Mouse (Mus musculus): Measurements from ENCODE around the gene Lrrc26. TPM values are rescaled to one million over a fixed set of nuclear protein-coding genes. Genes with fewer than 3 reads are reported as not detected.

Gene Lrrc26
- polyA plus RNA-seq, 1 experiment from 2014 or later = not detected

DNA sequence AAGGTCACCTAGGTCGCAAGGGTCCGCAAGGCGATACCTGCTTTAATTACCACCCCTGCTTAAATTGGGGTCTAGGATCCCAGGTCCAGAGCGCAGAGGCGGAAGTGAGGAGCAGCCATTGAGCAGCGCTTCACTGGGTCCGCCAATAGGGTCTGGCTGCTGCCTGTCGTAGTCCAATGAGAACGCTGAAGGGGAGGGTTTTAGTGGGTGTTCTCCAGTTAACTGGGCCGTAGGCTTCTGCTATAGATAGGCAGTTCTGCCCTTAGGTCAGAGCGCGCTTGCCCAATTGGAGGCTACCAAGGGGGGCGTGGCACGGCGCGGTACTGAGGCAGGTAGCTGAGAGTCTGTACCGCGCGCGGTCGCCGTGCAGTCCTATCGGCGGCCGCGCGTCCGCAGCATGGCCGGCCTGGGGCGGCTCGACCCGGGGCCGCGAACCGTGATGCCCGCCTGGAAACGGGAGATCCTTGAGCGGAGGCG is 27.4 kb upstream of the Lrrc26 start, which contains the start of gene Tprn:
TSS of gene Tprn (plus strand) at position 328 of the 477 bp plus-strand sequence.
- Histone ChIP-seq H3K27ac (peak within 1 kb of the TSS; percentile 32), H3K4me3 (ENCODE audit: inconsistent target) (peak within 1 kb of the TSS; percentile 29), H3K79me2 (ENCODE audit: inconsistent target) (peaks cover 39% of the 10 kb centered on the region; the same call in 1 of the 2 replicates), H3K36me3 (ENCODE audit: inconsistent target) (no peaks in the 10 kb centered on the region)
- 1% methylated on average over 39 of the region's 39 CpGs for WGBS (ENCODE audit: missing documents)

DNA sequence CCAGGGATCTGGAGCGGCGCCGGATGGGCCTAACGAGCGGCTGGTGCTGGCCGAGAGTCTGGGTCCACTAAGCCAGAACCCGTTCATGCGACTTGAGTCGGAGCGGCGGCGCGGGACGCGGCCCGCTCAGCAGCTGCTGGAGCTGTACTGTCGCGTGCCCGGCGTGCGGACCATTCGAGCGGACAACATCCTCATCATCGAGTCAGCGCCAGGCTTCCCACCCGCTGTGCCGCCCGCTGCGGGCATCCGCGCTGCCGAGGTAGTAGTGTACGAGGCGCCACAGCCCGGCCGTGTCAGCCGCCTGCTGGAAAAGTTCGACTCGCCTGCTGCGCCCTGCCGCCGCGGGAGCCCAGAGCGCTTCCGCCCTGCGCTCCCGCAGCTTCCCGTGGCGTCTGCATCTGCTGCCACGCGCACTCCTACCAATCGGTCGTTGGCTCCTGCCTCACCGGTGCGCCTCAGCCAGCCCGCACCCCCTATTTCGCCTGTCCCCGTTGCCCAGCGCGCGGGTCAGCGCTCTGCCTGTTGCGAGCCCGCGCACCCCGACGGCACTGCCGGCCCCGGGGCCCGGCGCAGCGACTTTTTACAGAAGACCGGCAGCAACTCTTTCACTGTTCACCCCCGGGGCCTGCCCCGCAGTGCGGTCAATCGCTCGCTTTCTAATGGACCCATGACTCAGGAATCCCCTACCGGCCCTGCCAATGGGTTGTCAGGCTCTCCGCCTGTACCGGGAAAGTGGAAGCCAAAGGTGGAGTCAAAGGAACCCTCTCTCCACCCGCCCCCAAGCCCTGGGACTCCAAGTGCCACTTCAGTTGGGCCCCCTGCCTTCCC is 26.7 kb upstream of the Lrrc26 start:
- H3K79me2 ChIP-seq (ENCODE audit: inconsistent target) = peaks cover 46% of the 10 kb centered on the region; the same call in 1 of the 2 replicates
- H3K27ac ChIP-seq = no peak overlapping the region
- H3K36me3 ChIP-seq (ENCODE audit: inconsistent target) = no peaks in the 10 kb centered on the region
- H3K4me3 ChIP-seq (ENCODE audit: inconsistent target) = peak overlapping the region; percentile 29
- WGBS (ENCODE audit: missing documents) = under 1% methylated on average over 63 of the region's 82 CpGs

DNA sequence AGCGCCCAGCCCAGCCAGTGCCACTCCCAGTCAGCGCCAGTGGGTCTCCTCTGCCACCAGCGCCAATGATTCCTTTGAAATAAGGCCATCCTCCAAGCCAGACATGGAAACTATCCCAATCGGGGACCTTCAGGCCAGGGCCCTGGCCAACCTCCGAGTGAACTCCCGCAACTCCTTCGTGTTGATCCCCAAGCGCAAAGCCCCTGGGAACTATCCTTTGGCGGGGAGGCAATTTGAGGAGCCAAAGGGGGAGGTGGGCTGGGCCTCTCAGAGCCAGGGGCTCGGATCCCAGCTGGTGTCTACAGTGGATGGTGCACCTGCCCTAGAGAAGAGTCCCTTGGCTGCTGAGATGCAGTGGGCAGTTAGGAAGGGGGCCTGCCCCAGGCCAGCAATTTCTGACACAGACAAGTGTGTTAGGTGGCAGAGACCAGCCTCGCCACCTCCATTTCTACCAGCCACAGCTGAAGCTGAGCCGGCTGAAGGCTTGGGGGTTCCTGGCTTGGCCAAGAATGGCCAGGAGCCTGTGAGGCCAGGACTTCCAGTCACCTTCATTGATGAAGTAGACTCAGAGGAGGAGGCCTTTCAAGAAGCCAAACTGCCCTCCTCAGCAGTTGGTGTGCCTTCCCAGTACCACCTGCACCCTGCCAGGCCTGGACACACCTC is 26.0 kb upstream of the Lrrc26 start:
- Histone ChIP-seq H3K79me2 (ENCODE audit: inconsistent target) (peaks cover 47% of the 10 kb centered on the region; the same call in 1 of the 2 replicates), H3K27ac (no peak overlapping the region), H3K4me3 (ENCODE audit: inconsistent target) (peak overlapping the region; percentile 29), H3K36me3 (ENCODE audit: inconsistent target) (no peaks in the 10 kb centered on the region)
- WGBS (ENCODE audit: missing documents) = 47% methylated on average over 12 of the region's 12 CpGs

DNA sequence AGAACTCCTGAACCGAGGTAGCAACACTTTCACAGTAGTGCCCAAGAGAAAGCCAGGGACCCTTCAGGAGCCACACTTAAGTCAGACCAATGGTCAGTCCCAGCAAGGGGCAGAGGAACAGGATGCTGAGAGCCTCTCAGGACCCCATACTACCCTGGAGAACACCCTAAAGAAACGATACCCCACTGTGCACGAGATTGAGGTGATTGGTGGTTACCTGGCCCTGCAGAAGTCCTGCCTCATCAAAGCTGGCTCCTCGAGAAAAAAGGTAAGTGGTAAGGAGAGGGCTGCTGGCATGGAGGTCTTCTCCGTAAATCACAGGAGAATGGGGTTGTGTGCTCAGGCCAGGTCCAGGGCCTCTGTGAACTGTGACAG is 25.4 kb upstream of the Lrrc26 start:
- Histone ChIP-seq H3K27ac (no peak overlapping the region), H3K36me3 (ENCODE audit: inconsistent target) (0 out of 2 replicates have a peak, but pooled peaks cover under 1% of the 10 kb centered on the region), H3K4me3 (ENCODE audit: inconsistent target) (no peak overlapping the region), H3K79me2 (ENCODE audit: inconsistent target) (peaks cover 47% of the 10 kb centered on the region; the same call in 1 of the 2 replicates)
- 85% methylated on average over 5 of the region's 5 CpGs for WGBS (ENCODE audit: missing documents)

DNA sequence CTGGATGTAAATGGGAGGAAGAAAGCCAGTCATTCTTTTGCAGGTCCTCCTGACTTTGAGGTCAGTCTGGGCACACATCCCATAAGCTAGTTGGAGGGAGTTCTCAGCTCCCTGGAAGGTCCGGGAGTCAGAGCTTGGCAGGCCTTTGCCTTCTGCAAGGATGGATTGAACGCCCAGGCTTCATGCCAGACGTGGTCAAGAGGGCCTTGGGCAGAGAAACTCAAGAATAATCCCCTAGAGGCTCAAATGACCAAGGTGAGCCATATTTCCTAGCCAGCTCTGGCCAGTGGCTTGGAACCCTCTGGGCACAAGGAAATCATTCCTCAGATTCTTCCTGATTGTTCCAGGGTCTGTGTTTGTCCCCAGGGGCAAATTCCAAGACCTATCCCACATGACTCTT is 24.9 kb upstream of the Lrrc26 start:
- H3K79me2 ChIP-seq (ENCODE audit: inconsistent target) = peaks cover 48% of the 10 kb centered on the region; the same call in 1 of the 2 replicates
- no peak overlapping the region for H3K4me3 ChIP-seq (ENCODE audit: inconsistent target)
- H3K36me3 ChIP-seq (ENCODE audit: inconsistent target) = peaks cover 6% of the 10 kb centered on the region; the same call in 1 of the 2 replicates
- WGBS (ENCODE audit: missing documents) = 94% methylated on average over 3 of the region's 3 CpGs
- H3K27ac ChIP-seq = no peak overlapping the region

DNA sequence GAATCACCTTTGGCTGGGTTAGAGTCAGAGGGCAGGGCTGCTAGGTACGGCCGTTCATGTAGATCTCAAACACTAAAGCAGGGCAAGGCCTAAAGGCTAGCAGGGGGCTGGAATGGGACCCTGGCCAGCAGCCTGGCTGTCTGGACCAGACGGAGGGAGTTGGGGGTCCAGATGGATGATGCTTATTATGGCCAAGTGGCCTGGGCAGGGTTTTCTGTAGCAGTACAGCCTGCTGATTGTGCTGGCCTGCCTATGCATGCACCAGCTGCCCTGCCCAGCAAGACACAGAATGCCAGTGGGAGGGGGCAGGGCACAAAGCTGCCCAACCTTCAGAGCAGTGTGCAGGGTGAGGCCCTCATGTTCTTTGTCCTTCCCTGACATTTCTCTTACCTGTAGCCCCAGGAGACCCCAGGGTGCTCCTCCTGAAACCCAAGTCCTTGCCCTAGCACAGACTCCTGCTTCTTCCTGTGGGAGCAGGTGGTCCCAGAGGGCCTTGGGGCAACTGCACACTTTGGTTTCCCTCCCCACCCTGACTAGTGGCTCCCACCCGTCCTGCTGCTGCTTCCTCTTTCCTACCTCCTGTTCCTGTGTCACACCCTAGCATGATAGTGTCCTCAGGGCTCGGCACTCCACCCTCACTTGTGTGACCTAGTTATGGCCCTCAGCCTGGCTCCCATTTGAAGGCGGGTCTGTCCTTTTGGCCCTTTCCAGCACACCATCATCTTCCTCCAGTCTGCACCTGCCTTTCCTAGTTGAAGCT is 23.6 kb upstream of the Lrrc26 start:
- peaks cover 11% of the 10 kb centered on the region; the same call in 1 of the 2 replicates for H3K36me3 ChIP-seq (ENCODE audit: inconsistent target)
- peaks cover 60% of the 10 kb centered on the region for H3K79me2 ChIP-seq (ENCODE audit: inconsistent target)
- 52% methylated on average over 6 of the region's 6 CpGs for WGBS (ENCODE audit: missing documents)
- H3K4me3 ChIP-seq (ENCODE audit: inconsistent target) = no peak overlapping the region; the same call in 1 of the 2 replicates
- peak overlapping the region; percentile 39 for H3K27ac ChIP-seq

DNA sequence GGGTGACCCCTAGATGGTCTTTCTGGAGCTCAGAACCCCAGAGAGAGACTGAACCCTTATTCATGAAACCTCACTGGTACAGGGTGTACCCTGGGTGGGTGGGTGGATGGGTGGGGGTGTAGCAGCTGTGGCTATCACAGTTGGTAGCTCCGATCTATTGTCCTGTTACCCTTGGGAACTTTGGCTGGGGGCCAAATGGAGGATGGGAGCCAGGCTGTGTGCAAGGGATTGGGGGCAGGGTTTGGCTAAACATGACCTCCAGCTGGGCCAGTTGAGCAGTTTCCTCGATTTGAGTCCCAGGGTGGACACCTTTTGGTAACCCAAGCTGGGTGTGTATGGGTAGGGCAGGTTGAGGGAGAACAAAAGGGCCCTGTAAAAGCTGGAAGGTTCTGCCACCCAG is 23.0 kb upstream of the Lrrc26 start:
- WGBS (ENCODE audit: missing documents) = 67% methylated on average over 2 of the region's 2 CpGs
- peaks cover 67% of the 10 kb centered on the region for H3K79me2 ChIP-seq (ENCODE audit: inconsistent target)
- peaks cover 11% of the 10 kb centered on the region; the same call in 1 of the 2 replicates for H3K36me3 ChIP-seq (ENCODE audit: inconsistent target)
- H3K4me3 ChIP-seq (ENCODE audit: inconsistent target) = no peak overlapping the region
- H3K27ac ChIP-seq = peak overlapping the region; percentile 39; the same call in 1 of the 2 replicates

DNA sequence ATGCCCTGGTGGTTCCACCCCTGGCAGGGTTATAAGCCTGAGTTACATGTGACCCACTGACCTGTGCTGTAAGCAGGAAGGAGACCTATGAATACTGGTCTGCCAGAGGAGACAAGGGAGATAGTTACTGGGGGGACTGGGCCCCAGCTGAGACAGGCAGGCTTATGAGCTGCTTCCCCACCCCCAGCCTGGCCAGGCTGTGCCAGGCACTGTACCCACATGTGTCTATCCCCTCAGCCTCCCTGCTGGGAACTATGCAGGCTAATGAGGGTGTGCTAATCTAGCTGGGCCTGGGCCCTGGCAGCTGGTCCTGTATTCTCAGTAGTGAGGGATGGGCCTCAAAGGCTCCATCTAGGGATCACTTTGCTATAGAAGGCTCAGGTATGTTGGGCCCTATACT is 22.5 kb upstream of the Lrrc26 start:
- H3K4me3 ChIP-seq (ENCODE audit: inconsistent target) = no peak overlapping the region
- H3K79me2 ChIP-seq (ENCODE audit: inconsistent target) = peaks cover 70% of the 10 kb centered on the region
- H3K27ac ChIP-seq = no peak overlapping the region
- H3K36me3 ChIP-seq (ENCODE audit: inconsistent target) = peaks cover 11% of the 10 kb centered on the region; the same call in 1 of the 2 replicates

DNA sequence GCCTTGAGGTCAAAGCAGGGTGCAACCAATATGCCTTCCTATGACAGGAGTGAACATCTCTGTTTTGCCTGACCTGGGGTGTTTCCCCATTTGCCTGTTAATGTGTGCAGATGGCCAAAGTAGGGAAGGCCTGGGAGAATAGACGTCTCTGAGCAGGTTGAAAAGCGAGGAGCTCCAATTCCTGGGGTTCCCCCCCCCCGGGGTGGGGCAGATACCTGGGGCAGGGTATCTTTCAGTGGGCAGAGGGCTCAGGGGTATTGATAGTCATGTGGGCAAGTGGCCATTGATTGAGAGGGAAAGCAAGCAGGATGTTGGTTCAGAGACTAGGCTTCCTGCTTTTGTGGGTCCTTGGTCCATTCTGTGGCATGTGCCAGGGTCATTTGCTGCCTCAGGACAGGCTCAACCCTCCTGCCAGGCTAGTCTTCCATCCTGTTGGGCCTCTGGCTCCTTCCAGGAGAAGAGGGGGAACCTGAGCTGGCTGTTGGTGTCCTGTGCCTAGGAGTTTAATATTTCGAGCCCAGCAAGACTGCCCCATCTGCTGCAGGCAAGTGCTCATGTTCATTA is 21.9 kb upstream of the Lrrc26 start:
- Histone ChIP-seq H3K4me3 (ENCODE audit: inconsistent target) (no peak overlapping the region), H3K79me2 (ENCODE audit: inconsistent target) (peaks cover 75% of the 10 kb centered on the region), H3K36me3 (ENCODE audit: inconsistent target) (peaks cover 11% of the 10 kb centered on the region; the same call in 1 of the 2 replicates), H3K27ac (no peak overlapping the region)
- 95% methylated on average over 4 of the region's 4 CpGs for WGBS (ENCODE audit: missing documents)

DNA sequence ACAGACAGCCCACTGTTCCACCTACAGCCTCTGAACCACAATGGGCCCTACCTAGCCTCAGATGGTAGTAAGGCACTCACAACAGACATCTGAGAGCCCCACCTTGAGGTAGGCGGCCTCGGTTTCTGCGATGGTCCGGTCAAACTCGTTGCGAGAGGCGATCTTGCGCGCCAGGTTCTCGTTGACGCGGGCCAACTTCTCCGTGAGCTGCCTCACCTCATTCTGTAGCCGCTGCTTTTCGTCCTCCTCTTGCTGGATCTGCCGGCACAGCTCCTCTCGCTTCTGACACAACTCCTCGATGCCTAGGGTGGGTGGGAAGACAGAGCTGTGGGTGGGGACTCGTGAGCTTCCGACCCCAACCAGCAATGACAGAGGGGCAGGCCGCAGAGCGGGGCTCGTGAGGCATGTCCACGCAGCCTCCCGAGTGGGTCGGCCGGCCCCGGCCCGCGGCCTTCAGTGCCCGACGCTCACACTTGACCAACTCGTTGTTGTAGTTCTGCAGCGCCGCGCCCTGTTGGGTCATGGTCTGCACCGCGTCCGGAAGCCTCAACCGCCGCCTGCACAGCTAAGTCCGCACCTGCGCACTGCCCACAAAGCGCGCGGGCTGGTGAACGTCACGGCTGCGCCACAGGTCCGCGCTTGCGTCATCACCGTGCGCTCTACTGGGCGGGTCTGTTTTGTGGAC is 17.7 kb upstream of the Lrrc26 start, which contains the start of the genes Ssna1 and Anapc2:
TSS of gene Ssna1 (minus strand) at position 612 of the 685 bp plus-strand sequence.
TSS of gene Anapc2 (plus strand) at position 652 of the 685 bp plus-strand sequence.
- H3K36me3 ChIP-seq (ENCODE audit: inconsistent target) = peaks cover 42% of the 10 kb centered on the region
- under 1% methylated on average over 48 of the region's 55 CpGs for WGBS (ENCODE audit: missing documents)
- H3K27ac ChIP-seq = peak within 1 kb of the TSS; percentile 64
- H3K4me3 ChIP-seq (ENCODE audit: inconsistent target) = peak within 1 kb of the TSS; percentile 97
- H3K79me2 ChIP-seq (ENCODE audit: inconsistent target) = peaks cover 54% of the 10 kb centered on the region

DNA sequence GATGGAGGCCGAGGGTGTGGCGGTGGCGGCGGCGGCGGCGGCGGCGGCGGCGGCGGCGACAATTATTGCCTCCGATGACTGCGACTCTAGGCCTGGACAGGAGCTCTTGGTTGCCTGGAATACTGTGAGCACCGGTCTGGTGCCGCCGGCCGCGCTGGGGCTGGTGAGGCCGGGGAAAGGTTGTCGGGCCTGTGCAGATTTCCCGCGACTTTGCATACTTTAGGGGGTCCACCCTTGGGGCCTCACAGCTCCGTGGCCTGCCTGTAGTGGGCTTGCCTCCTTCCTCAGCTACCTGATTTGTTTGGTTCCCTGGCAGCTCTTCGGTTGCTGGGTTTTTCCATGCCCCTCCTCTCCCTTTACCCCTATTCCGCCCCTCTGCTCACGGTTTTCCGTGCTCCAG is 17.2 kb upstream of the Lrrc26 start:
- WGBS (ENCODE audit: missing documents) = under 1% methylated on average over 18 of the region's 29 CpGs
- Histone ChIP-seq H3K79me2 (ENCODE audit: inconsistent target) (peaks cover 48% of the 10 kb centered on the region), H3K4me3 (ENCODE audit: inconsistent target) (peak overlapping the region; percentile 97), H3K27ac (peak overlapping the region; percentile 38), H3K36me3 (ENCODE audit: inconsistent target) (peaks cover 47% of the 10 kb centered on the region)

DNA sequence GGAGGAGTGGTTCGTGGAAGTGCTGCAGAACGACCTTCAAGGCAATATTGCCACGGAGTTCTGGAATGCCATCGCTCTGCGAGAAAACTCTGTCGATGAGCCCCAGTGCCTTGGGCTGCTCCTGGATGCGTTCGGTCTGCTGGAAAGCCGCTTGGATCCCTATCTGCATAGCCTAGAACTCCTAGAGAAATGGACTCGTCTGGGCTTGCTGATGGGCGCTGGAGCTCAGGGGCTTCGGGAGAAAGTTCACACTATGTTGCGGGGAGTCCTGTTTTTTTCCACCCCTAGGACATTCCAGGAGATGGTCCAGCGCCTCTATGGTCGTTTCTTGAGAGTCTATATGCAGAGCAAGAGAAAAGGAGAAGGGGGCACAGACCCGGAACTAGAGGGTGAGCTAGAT is 16.7 kb upstream of the Lrrc26 start:
- peaks cover 52% of the 10 kb centered on the region for H3K36me3 ChIP-seq (ENCODE audit: inconsistent target)
- H3K27ac ChIP-seq = peak overlapping the region; percentile 38
- 39% methylated on average over 16 of the region's 16 CpGs for WGBS (ENCODE audit: missing documents)
- H3K79me2 ChIP-seq (ENCODE audit: inconsistent target) = peaks cover 43% of the 10 kb centered on the region
- H3K4me3 ChIP-seq (ENCODE audit: inconsistent target) = peak overlapping the region; percentile 97

Measured in macrophage (primary cell).